Mouse (Mus musculus): ENCODE results near the gene Tmem121b. TPM values are rescaled to one million over a fixed set of nuclear protein-coding genes. Genes with fewer than 3 reads are reported as not detected.

Gene Tmem121b
- total RNA-seq, 2 experiments from 2014 or later, result not detected

Other genes starting within 250 kb of the Tmem121b start
- gene D330020A13Rik, start 199.4 kb downstream of the Tmem121b start, total RNA-seq (2021), result not detected
- gene B4galnt3, start 199.2 kb downstream of the Tmem121b start, total RNA-seq (2021), result under 1 TPM; 0.18 to 0.22 TPM
- gene Kdm5a, start 129.7 kb downstream of the Tmem121b start, total RNA-seq (2021), result 10 to 100 TPM; 28.5 to 33.9 TPM
- 1 to 10 TPM; 3.6 to 6.4 TPM for gene Ccdc77, start 129.4 kb downstream of the Tmem121b start, total RNA-seq (2021)
- 1 to 10 TPM; 2.4 to 3.0 TPM for gene Il17ra, start 30.6 kb downstream of the Tmem121b start, total RNA-seq (2021)
- 10 to 100 TPM; 19.6 to 21.5 TPM for gene Hdhd5, start 37.5 kb upstream of the Tmem121b start, total RNA-seq (2021)
- gene Cecr2, start 172.6 kb upstream of the Tmem121b start, total RNA-seq (2021), result 10 to 100 TPM; 15.3 to 16.2 TPM

Data from heart, postnatal 25 days (tissue).